Mouse (Mus musculus): ENCODE measurements at regions not wholly inside any gene's neighbourhood (a gene's known extent, or its start where the extent isn't known, plus 50 kb on each side); places are given as distances from the start of the nearest gene placed in this dataset.
"Not testable (repeated sequence)": the region's sequence is repeated elsewhere in the genome, so short reads cannot be mapped to it uniquely, and the experiment has no call there.

DNA sequence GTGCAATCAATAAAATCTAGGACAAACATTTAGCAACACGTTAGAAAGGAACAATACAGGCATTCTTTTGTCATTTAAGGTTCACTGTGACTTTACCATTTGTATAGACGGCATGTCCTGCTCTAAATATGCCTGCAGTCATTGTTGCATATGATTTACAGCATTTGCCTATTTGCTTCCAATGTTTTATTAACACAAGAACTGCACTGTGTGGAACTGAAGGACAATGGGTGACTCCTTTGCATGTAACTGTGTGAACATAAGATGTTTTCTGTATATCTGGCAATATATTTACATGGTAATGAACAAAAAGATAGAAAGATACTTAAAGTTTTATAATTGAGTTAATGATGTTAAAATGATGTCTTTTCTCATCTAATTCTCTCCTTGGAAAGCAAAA, 57.1 kb downstream of the Pou4f1 start:
- no peak for ATAC-seq (ENCODE audit: low read depth)
- Histone ChIP-seq H3K9ac (ENCODE audit: low read length) (no peak overlapping the region), H3K4me2 (ENCODE audit: low read depth, low read length) (no peak overlapping the region), H3K4me3 (ENCODE audit: low read length) (no peak overlapping the region), H3K4me1 (replicated peaks; ENCODE audit: control insufficient read depth, insufficient read depth, low read length) (no peaks in the 10 kb centered on the region), H3K9me3 (ENCODE audit: control insufficient read depth, low read length) (no peaks in the 10 kb centered on the region), H3K27ac (ENCODE audit: low read length) (no peak overlapping the region), H3K36me3 (ENCODE audit: control insufficient read depth, insufficient read depth, low read length) (no peaks in the 10 kb centered on the region), H3K27me3 (ENCODE audit: control insufficient read depth, insufficient read depth, low read depth, low read length) (no peaks in the 10 kb centered on the region)
- WGBS, result 51% methylated on average over 2 of the region's 2 CpGs

DNA sequence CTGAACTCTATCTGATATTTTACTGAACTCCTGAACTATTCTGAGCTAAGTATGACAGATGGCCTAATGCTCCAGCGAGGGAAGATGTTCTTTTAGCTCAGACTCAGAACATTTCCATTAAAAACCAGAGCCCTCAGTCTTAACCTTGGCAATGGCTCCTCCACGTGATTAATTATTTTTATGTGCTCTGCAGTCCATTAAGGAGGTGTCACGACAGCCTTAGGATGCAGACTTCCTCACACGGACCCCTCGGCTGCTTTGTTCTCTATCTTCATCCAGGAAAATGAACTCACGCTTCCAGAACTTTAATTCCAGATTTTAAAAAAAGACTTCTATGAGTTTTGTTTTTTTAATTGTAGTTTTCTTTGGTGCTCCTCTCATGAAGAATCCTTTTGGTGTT, 57.5 kb downstream of the Pou4f1 start:
- 22% methylated on average over 6 of the region's 6 CpGs for WGBS
- no peak overlapping the region for H3K4me2 ChIP-seq (ENCODE audit: low read depth, low read length)

DNA sequence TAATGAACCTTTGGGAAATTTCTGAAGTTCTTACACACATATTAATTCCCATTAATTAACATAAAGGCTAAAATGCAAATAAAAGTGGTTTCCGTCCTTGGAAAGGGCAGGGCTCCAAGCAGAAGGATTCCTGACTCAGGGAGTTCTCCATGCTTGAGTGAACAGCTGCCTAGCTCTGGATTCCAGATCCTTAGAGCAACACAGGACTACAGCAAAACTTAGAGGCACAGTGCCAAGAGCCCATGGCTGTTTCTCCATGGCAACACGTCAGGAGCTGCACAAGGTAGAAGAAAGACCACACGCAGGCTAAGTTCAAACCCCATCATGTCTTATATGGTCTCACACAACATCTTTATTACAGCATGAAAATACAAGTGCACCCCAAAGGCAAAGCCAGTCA, 61.7 kb downstream of the Pou4f1 start:
- H3K4me3 ChIP-seq (ENCODE audit: low read length), result no peak overlapping the region
- no peak for ATAC-seq (ENCODE audit: low read depth)
- no peak overlapping the region for H3K27ac ChIP-seq (ENCODE audit: low read length)
- no peaks in the 10 kb centered on the region for H3K36me3 ChIP-seq (ENCODE audit: control insufficient read depth, insufficient read depth, low read length)
- H3K4me2 ChIP-seq (ENCODE audit: low read depth, low read length), result no peak overlapping the region
- 60% methylated on average over 3 of the region's 3 CpGs for WGBS
- H3K9ac ChIP-seq (ENCODE audit: low read length), result no peak overlapping the region
- H3K27me3 ChIP-seq (ENCODE audit: control insufficient read depth, insufficient read depth, low read depth, low read length), result no peaks in the 10 kb centered on the region
- H3K4me1 ChIP-seq (replicated peaks; ENCODE audit: control insufficient read depth, insufficient read depth, low read length), result no peaks in the 10 kb centered on the region
- H3K9me3 ChIP-seq (ENCODE audit: control insufficient read depth, low read length), result no peaks in the 10 kb centered on the region

More for the DNA sequence above, 57.5 kb downstream of the Pou4f1 start:
- Histone ChIP-seq H3K27ac (ENCODE audit: low read length) (no peak overlapping the region), H3K9ac (ENCODE audit: low read length) (no peak overlapping the region), H3K9me3 (ENCODE audit: control insufficient read depth, low read length) (no peaks in the 10 kb centered on the region), H3K4me3 (ENCODE audit: low read length) (no peak overlapping the region), H3K27me3 (ENCODE audit: control insufficient read depth, insufficient read depth, low read depth, low read length) (no peaks in the 10 kb centered on the region), H3K4me1 (replicated peaks; ENCODE audit: control insufficient read depth, insufficient read depth, low read length) (no peaks in the 10 kb centered on the region), H3K36me3 (ENCODE audit: control insufficient read depth, insufficient read depth, low read length) (no peaks in the 10 kb centered on the region)
- no peak for ATAC-seq (ENCODE audit: low read depth)

DNA sequence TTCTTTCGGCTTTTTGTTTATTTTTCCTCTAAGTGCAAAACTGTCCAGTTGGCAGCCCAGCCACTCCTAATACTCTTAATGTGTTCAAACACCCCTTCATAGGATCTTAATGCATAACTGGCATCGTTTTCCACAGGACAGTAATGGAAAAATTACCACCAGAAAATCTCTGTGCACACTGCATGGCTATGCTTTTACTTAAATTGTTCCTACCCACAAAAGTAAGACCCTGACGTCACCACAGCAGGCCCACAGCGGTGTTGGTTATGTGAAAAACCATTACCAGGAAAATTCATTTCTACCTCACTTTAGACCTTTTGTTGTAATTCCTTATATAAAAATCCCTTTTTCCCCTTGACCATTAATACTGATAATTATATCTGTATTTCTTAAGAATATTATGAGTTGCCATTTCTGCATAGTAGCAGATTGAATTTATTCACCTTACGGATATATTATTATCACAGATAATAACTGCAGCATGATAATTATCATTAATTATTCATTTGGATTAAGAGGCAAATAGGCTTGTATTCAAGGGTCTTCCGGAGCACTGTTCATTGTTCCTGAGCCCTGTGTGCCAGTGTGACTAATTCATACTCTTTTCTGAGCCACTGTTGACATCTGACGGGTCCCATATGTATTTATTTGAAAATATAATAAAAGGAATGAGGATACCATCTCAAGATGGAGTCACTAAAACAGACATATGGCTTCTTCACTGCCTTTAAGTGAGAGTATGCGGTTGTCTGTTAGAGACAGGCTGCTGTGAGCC, 78.3 kb downstream of the Pou4f1 start:
- Histone ChIP-seq H3K27ac (ENCODE audit: low read length) (no peak overlapping the region), H3K4me1 (replicated peaks; ENCODE audit: control insufficient read depth, insufficient read depth, low read length) (no peaks in the 10 kb centered on the region), H3K36me3 (ENCODE audit: control insufficient read depth, insufficient read depth, low read length) (no peaks in the 10 kb centered on the region), H3K4me2 (ENCODE audit: low read depth, low read length) (no peak overlapping the region), H3K9ac (ENCODE audit: low read length) (no peak overlapping the region), H3K27me3 (ENCODE audit: control insufficient read depth, insufficient read depth, low read depth, low read length) (no peaks in the 10 kb centered on the region), H3K9me3 (ENCODE audit: control insufficient read depth, low read length) (0 out of 2 replicates have a peak, but pooled peaks cover 2% of the 10 kb centered on the region), H3K4me3 (ENCODE audit: low read length) (no peak overlapping the region)
- 73% methylated on average over 8 of the region's 8 CpGs for WGBS
- no peak for ATAC-seq (ENCODE audit: low read depth)

DNA sequence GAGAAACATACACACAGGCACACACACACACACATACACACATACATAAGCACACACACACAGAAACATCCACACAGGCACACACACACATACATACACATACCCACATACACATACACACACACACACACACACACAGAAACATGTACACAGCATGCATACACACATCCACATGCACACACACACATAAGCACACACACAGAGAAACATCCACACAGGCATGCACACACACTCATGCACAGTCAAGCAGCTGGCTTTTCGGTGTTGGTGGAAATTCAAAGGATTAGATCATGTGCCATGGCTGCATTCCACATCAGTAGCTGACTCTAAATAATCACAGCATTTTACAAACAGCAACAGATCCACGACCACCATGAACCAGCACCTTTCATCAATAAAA, 78.9 kb downstream of the Pou4f1 start:
- WGBS, result 52% methylated on average over 2 of the region's 2 CpGs
- no peak for ATAC-seq (ENCODE audit: low read depth)
- H3K27me3 ChIP-seq (ENCODE audit: control insufficient read depth, insufficient read depth, low read depth, low read length), result no peaks in the 10 kb centered on the region
- H3K9me3 ChIP-seq (ENCODE audit: control insufficient read depth, low read length), result 0 out of 2 replicates have a peak, but pooled peaks cover 2% of the 10 kb centered on the region
- H3K4me2 ChIP-seq (ENCODE audit: low read depth, low read length), result no peak overlapping the region
- no peak overlapping the region for H3K4me3 ChIP-seq (ENCODE audit: low read length)
- H3K36me3 ChIP-seq (ENCODE audit: control insufficient read depth, insufficient read depth, low read length), result no peaks in the 10 kb centered on the region
- H3K4me1 ChIP-seq (replicated peaks; ENCODE audit: control insufficient read depth, insufficient read depth, low read length), result no peaks in the 10 kb centered on the region
- no peak overlapping the region for H3K9ac ChIP-seq (ENCODE audit: low read length)
- no peak overlapping the region for H3K27ac ChIP-seq (ENCODE audit: low read length)

DNA sequence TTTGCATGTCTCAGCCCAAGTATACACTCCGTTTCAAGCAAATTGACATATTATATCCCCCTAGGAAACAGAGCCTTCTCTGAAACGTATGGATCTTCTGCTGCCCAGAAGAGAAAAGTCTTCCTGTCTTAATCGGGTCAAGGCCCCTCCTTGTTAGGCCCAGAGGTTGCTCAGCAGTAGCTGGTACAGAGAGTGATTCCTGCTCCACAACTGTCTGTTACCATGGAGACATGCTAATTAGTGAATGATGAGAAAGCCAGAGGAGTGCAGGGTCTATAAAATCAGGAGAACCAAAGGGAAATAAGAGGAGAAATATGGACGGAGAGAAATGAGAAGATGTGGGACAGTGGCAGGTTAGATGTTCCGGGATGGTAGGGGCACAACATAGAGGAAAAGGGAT, 86.8 kb downstream of the Pou4f1 start:
- 71% methylated on average over 5 of the region's 5 CpGs for WGBS
- Histone ChIP-seq H3K36me3 (ENCODE audit: control insufficient read depth, insufficient read depth, low read length) (no peaks in the 10 kb centered on the region), H3K4me2 (ENCODE audit: low read depth, low read length) (no peak overlapping the region), H3K27ac (ENCODE audit: low read length) (no peak overlapping the region), H3K4me3 (ENCODE audit: low read length) (no peak overlapping the region), H3K9ac (ENCODE audit: low read length) (no peak overlapping the region), H3K27me3 (ENCODE audit: control insufficient read depth, insufficient read depth, low read depth, low read length) (no peaks in the 10 kb centered on the region), H3K4me1 (replicated peaks; ENCODE audit: control insufficient read depth, insufficient read depth, low read length) (no peaks in the 10 kb centered on the region), H3K9me3 (ENCODE audit: control insufficient read depth, low read length) (no peaks in the 10 kb centered on the region)
- no peak for ATAC-seq (ENCODE audit: low read depth)

DNA sequence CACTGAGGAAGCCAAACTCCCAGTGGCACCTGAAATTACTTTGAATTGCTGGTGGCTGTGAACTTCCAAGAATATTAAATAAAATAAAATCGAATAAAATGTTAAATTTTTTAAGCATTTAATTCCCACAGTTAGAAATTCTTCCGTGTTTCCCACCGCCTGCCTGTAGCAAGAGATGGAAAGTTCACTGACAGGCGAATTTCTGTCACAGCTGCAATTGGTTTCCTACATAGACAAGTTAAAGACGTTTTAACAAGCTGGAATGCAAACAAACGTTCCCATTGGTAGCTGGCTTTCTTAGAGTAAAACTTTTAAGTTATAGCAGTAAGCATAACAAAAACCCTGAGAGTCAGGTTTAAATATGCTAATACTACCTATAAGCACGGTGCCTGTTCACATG, 95.0 kb downstream of the Pou4f1 start:
- Histone ChIP-seq H3K27me3 (ENCODE audit: control insufficient read depth, insufficient read depth, low read depth, low read length) (no peaks in the 10 kb centered on the region), H3K36me3 (ENCODE audit: control insufficient read depth, insufficient read depth, low read length) (no peaks in the 10 kb centered on the region), H3K9ac (ENCODE audit: low read length) (no peak overlapping the region), H3K27ac (ENCODE audit: low read length) (no peak overlapping the region), H3K4me1 (replicated peaks; ENCODE audit: control insufficient read depth, insufficient read depth, low read length) (no peaks in the 10 kb centered on the region), H3K9me3 (ENCODE audit: control insufficient read depth, low read length) (no peaks in the 10 kb centered on the region), H3K4me2 (ENCODE audit: low read depth, low read length) (no peak overlapping the region), H3K4me3 (ENCODE audit: low read length) (no peak overlapping the region)
- ATAC-seq (ENCODE audit: low read depth), result no peak
- WGBS, result 54% methylated on average over 7 of the region's 7 CpGs

DNA sequence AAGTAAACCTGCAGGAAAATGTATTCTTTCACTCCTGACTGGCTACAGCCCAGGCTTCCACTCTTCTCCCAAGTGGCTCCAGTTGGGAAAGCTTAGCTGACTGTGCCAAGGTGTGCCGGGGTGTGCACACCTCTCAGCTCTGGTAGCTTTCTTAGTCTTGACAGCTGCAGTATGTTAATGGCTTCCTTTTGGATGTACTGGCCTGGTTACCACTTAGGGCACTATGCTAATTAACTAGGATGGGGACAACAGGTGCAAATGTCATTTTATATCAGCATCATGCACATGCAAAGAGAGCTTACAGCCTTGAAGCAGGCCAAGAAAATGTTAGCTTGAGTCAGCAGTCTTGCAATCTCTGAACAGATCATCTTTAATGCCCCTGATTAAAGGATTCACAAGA, 111.2 kb downstream of the Pou4f1 start:
- Histone ChIP-seq H3K9ac (ENCODE audit: low read length) (no peak overlapping the region), H3K27ac (ENCODE audit: low read length) (no peak overlapping the region), H3K36me3 (ENCODE audit: control insufficient read depth, insufficient read depth, low read length) (no peaks in the 10 kb centered on the region), H3K9me3 (ENCODE audit: control insufficient read depth, low read length) (no peaks in the 10 kb centered on the region), H3K4me1 (replicated peaks; ENCODE audit: control insufficient read depth, insufficient read depth, low read length) (no peaks in the 10 kb centered on the region), H3K4me3 (ENCODE audit: low read length) (no peak overlapping the region), H3K27me3 (ENCODE audit: control insufficient read depth, insufficient read depth, low read depth, low read length) (no peaks in the 10 kb centered on the region), H3K4me2 (ENCODE audit: low read depth, low read length) (no peak overlapping the region)
- WGBS, result 74% methylated on average over 1 of the region's 1 CpGs
- ATAC-seq (ENCODE audit: low read depth), result no peak

DNA sequence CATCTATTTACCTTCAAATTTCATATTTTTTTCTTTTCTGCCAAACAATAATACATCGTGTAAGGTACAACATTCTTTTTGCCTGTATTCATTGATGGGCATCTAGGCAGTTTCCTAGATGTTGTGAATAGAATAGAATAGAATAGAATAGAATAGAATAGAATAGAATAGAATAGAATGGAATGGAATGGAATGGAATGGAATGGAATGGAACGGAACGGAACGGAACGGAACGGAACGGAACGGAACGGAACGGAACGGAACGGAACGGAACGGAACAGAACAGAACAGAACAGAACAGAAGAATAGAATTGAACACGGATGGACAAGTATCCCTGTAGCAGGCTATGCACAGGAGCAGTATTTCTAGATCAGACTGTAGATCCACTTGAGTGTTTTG, 131.0 kb downstream of the Pou4f1 start:
- not testable (repeated sequence) for H3K36me3 ChIP-seq (ENCODE audit: control insufficient read depth, insufficient read depth, low read length); H3K27me3 ChIP-seq (ENCODE audit: control insufficient read depth, insufficient read depth, low read depth, low read length); ATAC-seq (ENCODE audit: low read depth)

DNA sequence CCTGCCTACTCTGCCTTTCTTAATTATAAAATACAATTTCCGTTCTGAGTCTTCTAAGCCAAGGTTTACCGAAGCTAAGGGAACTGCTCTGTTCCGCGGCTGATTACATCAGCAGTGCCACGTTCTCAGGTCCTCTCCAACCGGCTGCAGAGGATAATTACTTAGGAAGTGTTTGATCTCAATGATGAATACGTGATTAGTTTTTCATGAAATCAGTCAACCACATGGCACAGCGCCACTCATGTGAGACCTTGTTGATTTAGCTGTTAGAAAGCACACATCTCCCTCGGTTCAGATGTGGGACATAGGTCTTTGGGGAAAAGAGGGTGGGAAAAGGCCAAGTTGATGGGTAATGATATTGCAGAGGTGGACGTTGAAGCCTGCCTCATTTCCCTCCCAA, 141.7 kb downstream of the Pou4f1 start:
- Histone ChIP-seq H3K4me2 (ENCODE audit: low read depth, low read length) (no peak overlapping the region), H3K4me3 (ENCODE audit: low read length) (no peak overlapping the region), H3K4me1 (replicated peaks; ENCODE audit: control insufficient read depth, insufficient read depth, low read length) (no peaks in the 10 kb centered on the region), H3K27me3 (ENCODE audit: control insufficient read depth, insufficient read depth, low read depth, low read length) (no peaks in the 10 kb centered on the region), H3K36me3 (ENCODE audit: control insufficient read depth, insufficient read depth, low read length) (no peaks in the 10 kb centered on the region), H3K9ac (ENCODE audit: low read length) (no peak overlapping the region), H3K27ac (ENCODE audit: low read length) (no peak overlapping the region), H3K9me3 (ENCODE audit: control insufficient read depth, low read length) (no peaks in the 10 kb centered on the region)
- ATAC-seq (ENCODE audit: low read depth), result no peak
- WGBS, result 48% methylated on average over 10 of the region's 10 CpGs

More for the DNA sequence above, 131.0 kb downstream of the Pou4f1 start:
- not testable (repeated sequence) for H3K9me3 ChIP-seq (ENCODE audit: control insufficient read depth, low read length); H3K9ac ChIP-seq (ENCODE audit: low read length); H3K4me1 ChIP-seq (replicated peaks; ENCODE audit: control insufficient read depth, insufficient read depth, low read length); H3K4me3 ChIP-seq (ENCODE audit: low read length); H3K4me2 ChIP-seq (ENCODE audit: low read depth, low read length); H3K27ac ChIP-seq (ENCODE audit: low read length)
- WGBS, result 88% methylated on average over 15 of the region's 15 CpGs
